Mouse (Mus musculus) lung, adult 2 months (tissue): ENCODE results near the gene Msmb.

Experiments
- CTCF ChIP-seq: fragments of 200-500 bp; IDR thresholded peaks from 2 replicates; pipeline ENCODE4 v1.5.1; 2011; ENCODE audit warnings: mild to moderate bottlenecking, low read length, control low read depth; ENCODE audit not compliant: insufficient read depth
- POLR2A ChIP-seq: fragments of 200-500 bp; IDR thresholded peaks from 2 replicates; pipeline ENCODE4 v1.6.1; 2011; ENCODE audit warnings: low read depth, mild to moderate bottlenecking, control low read depth, low read length, borderline replicate concordance; ENCODE audit errors: extremely low read depth

- TF ChIP-seq POLR2A: no peak
- no peak for TF ChIP-seq CTCF
Measured at GRCm38 (mm10) chr14:32145401-32145800, 3.6 kb downstream of the Msmb start.
